In genomic region chr10:42601556-42601955, GRCm38 (mm10) we compare ENCODE assay signal across 10 mouse cellular contexts. TPM values are rescaled to one million over a fixed set of nuclear protein-coding genes. Genes with fewer than 3 reads are reported as not detected.
DNase-seq lines count a peak whose midpoint lies in the region; ATAC-seq and TF ChIP-seq lines count a peak whose summit lies in the region.
"Had no signal": no experiment of that assay in that cellular context is flagged by ENCODE, and none has a peak within 500 bp of the region (broad histone marks: within the 10 kb centered on the region; RNA-seq: fewer than 3 reads in every experiment).

No protein-coding gene starts in this region.

- H3K4me2 ChIP-seq in forebrain, postnatal 0 days (ENCODE audit: low read depth), result no peak overlapping the region
- no peak overlapping the region for H3K4me2 ChIP-seq in forebrain, embryonic 16.5 days (ENCODE audit: low read length)

- H3K4me3 ChIP-seq in forebrain, postnatal 0 days (ENCODE audit: low read depth, low read length), result no peak overlapping the region
- no peak overlapping the region for H3K4me3 ChIP-seq in forebrain, embryonic 16.5 days (replicated peaks; ENCODE audit: low read length)

- H3K9me3 ChIP-seq in forebrain, postnatal 0 days (ENCODE audit: low read length), result 0 out of 2 replicates have a peak, but pooled peaks cover 3% of the 10 kb centered on the region
- H3K9me3 ChIP-seq in forebrain, embryonic 16.5 days (ENCODE audit: control insufficient read depth, low read length), result peaks cover 5% of the 10 kb centered on the region

- 42% methylated on average over 10 of the region's 10 CpGs for WGBS in forebrain, postnatal 0 days
- WGBS in forebrain, embryonic 16.5 days, result 42% methylated on average over 10 of the region's 10 CpGs

- DNase-seq in forebrain, postnatal 0 days, result no peak
- peak; percentile 14 for DNase-seq in lung, postnatal 36 days
- no peak for DNase-seq in lung, postnatal 10 days
- peak; percentile 52 for DNase-seq in c-Kit-positive CD71-positive TER-119-positive erythroid progenitor cells, embryonic 14.5 days (ENCODE audit: low spot score)
- peak; percentile 67 for DNase-seq in testis, postnatal 14 days (ENCODE audit: low spot score)
- no peak for DNase-seq in layer of hippocampus, postnatal 25 days (ENCODE audit: extremely low spot score in 1 of 2, low spot score in 1 of 2)
- no peak for DNase-seq in gastrocnemius, postnatal 25 days
- DNase-seq: cerebellum, adult 9-10 months; right cerebral cortex, postnatal 25 days had no signal

- TF ChIP-seq CTCF in forebrain, postnatal 0 days (IDR thresholded peaks at IDR 0.05; ENCODE audit: low read depth), result peak; percentile 40

- no peaks in the 10 kb centered on the region for H3K36me3 ChIP-seq in forebrain, postnatal 0 days (ENCODE audit: insufficient read depth)
- no peaks in the 10 kb centered on the region for H3K36me3 ChIP-seq in forebrain, embryonic 16.5 days (ENCODE audit: control insufficient read depth, insufficient read depth)

- H3K9ac ChIP-seq in forebrain, postnatal 0 days, result no peak overlapping the region
- H3K9ac ChIP-seq in forebrain, embryonic 16.5 days (replicated peaks; ENCODE audit: low read depth, low read length), result no peak overlapping the region

- H3K27ac ChIP-seq in forebrain, postnatal 0 days (ENCODE audit: low read depth, low read length), result no peak overlapping the region
- H3K27ac ChIP-seq in forebrain, embryonic 16.5 days (ENCODE audit: low read length), result no peak overlapping the region

- no peaks in the 10 kb centered on the region for H3K4me1 ChIP-seq in forebrain, postnatal 0 days (ENCODE audit: insufficient read depth)
- no peaks in the 10 kb centered on the region for H3K4me1 ChIP-seq in forebrain, embryonic 16.5 days (replicated peaks; ENCODE audit: control insufficient read depth, insufficient read depth, low read length)

- no peak for ATAC-seq in forebrain, postnatal 0 days
- no peak for ATAC-seq in forebrain, embryonic 16.5 days

- H3K27me3 ChIP-seq in forebrain, postnatal 0 days (ENCODE audit: insufficient read depth, low read length), result no peaks in the 10 kb centered on the region
- H3K27me3 ChIP-seq in forebrain, embryonic 16.5 days (replicated peaks; ENCODE audit: control insufficient read depth, insufficient read depth, low read length), result no peaks in the 10 kb centered on the region

RNA-seq across cellular contexts. Expression of gene Ostm1, which starts 17.9 kb away (rescaled TPM):
- total RNA-seq in forebrain, postnatal 0 days (2014; rRNA removed), result 42.9 and 44.6 TPM in 2 replicates
- 35.2 and 39.2 TPM in 2 replicates for polyA plus RNA-seq in forebrain, postnatal 0 days (2015; fragmentation: Nextera tagmentation; extraction: Ambion mirVana)
- 44.9 and 49.3 TPM in 2 replicates for polyA plus RNA-seq in forebrain, embryonic 16.5 days (2015; fragmentation: Nextera tagmentation; extraction: Ambion mirVana)
- total RNA-seq in layer of hippocampus, postnatal 25 days (2021), result 10 to 100 TPM; 54.3 to 56.1 TPM
- total RNA-seq in gastrocnemius, postnatal 25 days (2021), result 10 to 100 TPM; 18.0 to 20.6 TPM

RNA-seq across cellular contexts. Expression of gene Nr2e1, which starts 18.1 kb away (rescaled TPM):
- total RNA-seq in forebrain, postnatal 0 days (2014; rRNA removed), result 3.9 and 6.2 TPM in 2 replicates
- polyA plus RNA-seq in forebrain, postnatal 0 days (2015; fragmentation: Nextera tagmentation; extraction: Ambion mirVana), result 8.3 and 10.2 TPM in 2 replicates
- polyA plus RNA-seq in forebrain, embryonic 16.5 days (2015; fragmentation: Nextera tagmentation; extraction: Ambion mirVana), result 31.2 and 33.8 TPM in 2 replicates
- total RNA-seq in layer of hippocampus, postnatal 25 days (2021), result 10 to 100 TPM; 14.6 to 16.6 TPM
- not detected for total RNA-seq in gastrocnemius, postnatal 25 days (2021)

Comparison
In these comparisons a context has a peak if more than half of its experiments do, and no peak if none do; other contexts are left out.
1. DNase-seq: peak in lung, postnatal 36 days (single experiment), c-Kit-positive CD71-positive TER-119-positive erythroid progenitor cells, embryonic 14.5 days (single experiment) and testis, postnatal 14 days (single experiment); none in forebrain, postnatal 0 days (single experiment), lung, postnatal 10 days (single experiment), layer of hippocampus, postnatal 25 days (0 of 2) and gastrocnemius, postnatal 25 days (single experiment).